Mouse (Mus musculus) adrenal gland, adult 2 months (tissue): ENCODE results near the gene A930018P22Rik. TPM values are rescaled to one million over a fixed set of nuclear protein-coding genes. Genes with fewer than 3 reads are reported as not detected.
"Not testable (repeated sequence)": the region's sequence is repeated elsewhere in the genome, so short reads cannot be mapped to it uniquely, and the experiment has no call there.

ENCODE experiments used
- DNase-seq: peaks from one replicate; pipeline ENCODE4 v3.0.0; 2021
- long read RNA-seq: library from polyadenylated mRNA; stranded (forward); transcript quantifications from one replicate; pipeline ENCODE4 v2.0.0, GENCODE M21; 2021
- polyA plus RNA-seq: library from polyadenylated mRNA; depleted of rRNA; stranded (reverse); fragments of >200 nt; gene quantifications from 2 replicates; pipeline ENCODE4 v1.2.3, GENCODE M21; 2012; rRNA removed
- total RNA-seq, 2 experiments: library from RNA; stranded (reverse); gene quantifications; 2 replicates each; pipeline ENCODE4 v1.2.3; 2021

A930018P22Rik gene
- total RNA-seq (1 to 10 TPM in 1 of 2 experiments, under 1 TPM in 1; 0.73 to 1.6 TPM), polyA plus RNA-seq (1.8 and 3.3 TPM in 2 replicates)
- long read RNA-seq, partial matches to known transcripts: 0 of 1 reads
- long read RNA-seq, other reads (novel, unspliced or antisense): 0 of 1 reads

DNA sequence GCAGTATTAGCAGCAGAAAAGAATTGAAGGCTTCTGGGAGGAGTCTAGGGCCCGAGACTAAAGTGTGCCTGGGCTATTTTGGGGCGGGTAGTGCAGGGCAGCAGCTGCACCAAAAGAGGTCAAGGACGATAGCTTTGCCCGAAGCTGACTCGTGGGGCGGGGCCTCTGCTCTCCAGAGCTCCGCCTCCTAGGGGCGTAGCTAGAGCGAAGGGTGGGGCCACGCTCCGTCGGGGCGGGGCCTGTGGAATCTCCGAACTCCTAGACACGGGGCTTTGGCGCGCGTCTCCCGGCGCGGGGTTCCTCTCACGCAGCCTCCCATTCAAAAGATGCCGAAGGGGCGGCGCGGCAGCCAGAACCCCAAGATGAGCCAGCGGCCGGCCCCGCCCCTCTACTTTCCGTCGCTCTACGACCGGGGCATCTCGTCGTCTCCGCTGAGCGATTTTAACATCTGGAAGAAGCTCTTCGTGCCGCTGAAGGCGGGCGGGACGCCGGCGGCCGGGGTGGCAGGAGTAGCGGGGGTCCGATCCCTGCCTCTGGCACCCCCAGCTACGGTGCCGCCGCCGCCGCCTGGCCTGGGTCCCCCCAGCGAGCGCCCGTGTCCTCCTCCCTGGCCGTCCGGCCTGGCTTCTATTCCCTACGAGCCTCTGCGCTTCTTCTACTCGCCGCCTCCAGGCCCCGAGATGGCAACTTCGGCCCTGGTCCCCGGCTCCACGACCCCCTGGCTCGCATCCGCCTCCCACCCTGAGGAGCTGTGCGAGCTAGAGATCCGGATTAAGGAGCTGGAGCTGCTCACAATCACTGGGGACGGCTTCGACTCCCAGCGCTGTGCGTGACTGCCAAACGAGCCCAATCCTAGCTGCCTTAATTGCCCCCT lies at the start of gene A930018P22Rik:
TSS of gene A930018P22Rik (plus strand) at position 265 of the 874 bp plus-strand sequence.
- DNase-seq: peak; percentile 98

DNA sequence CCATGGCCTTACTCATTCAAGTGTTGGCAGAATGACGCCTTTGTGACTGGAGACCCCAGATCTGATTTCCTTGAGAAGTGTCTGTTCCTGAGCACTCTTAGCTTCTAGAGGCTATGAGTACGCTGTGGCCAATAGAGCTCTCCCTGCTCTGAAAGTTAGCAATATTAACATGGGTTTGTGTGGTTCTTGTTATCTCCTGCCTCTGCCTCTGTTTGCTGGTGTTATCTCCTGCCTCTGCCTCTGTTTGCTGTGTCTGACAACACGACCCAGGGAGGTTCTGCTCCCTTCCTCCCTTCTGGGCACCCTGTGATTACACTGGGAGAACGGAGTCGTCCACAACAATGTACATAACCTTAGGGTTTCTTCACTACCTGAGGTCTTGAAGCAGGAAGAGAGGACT lies 44.3 kb upstream of the A930018P22Rik start:
- not testable (repeated sequence) for DNase-seq

DNA sequence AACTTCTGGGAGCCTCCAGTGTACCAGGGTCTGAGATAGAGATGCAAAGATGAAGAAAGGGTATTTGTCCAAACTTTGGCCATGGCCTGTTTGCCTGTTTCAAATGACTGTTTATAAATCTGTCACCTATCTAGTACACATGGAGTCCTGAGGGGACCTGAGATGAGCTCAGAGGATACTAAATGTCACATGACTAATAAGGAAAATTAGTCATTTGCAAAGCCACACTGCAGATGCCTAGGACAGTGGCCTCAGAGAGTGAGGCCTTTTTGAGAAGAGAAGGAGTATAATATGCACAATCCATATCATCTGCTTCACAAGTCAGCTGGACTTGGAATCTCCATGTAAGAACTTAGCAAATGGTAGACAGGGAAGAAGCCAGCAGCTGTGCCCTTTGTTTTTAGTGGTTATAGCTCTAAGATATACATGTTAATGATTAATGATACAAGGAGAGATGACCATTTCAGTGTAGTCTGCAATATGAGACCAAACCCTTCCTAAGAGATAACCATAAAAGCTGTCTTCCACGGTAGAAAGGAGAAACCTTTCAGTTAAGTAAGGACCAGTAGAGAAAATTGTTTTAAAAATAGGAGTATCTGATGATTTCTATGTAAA lies 41.0 kb upstream of the A930018P22Rik start:
- not testable (repeated sequence) for DNase-seq

DNA sequence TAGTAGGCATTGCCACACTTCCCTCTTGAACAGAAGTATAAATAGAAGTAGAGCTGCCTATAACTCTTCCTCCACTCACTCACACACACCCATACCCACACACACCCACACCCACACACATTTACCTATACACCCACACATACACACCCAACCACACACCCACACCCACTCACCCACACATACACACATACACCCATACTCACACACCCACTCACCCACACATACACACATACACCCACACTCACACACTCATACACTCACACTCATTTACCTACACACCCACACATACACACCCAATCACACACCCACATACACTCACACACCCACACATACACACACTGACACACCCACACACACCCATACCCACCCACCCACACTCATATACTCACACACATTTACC lies 40.1 kb upstream of the A930018P22Rik start:
- DNase-seq: no peak

DNA sequence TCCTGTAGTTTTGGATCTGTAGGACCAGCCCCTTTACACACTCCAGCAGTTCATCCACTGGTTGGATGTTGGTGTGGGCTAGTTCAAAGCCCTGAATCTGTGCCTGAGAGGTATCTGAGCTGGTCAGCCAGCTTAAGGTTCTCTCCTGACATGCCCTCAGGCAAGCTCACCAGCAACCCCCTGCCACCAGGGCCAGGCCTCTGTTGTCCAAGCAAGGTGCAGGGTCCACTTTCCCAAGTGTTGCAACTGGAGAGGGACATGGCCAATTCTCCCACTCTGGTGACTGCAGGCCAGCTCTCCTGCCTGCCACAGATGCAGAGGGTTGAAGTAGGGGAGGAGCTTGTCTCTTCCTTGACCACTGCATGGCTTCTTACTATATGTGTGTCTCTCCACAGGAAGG lies 38.5 kb upstream of the A930018P22Rik start:
- not testable (repeated sequence) for DNase-seq

DNA sequence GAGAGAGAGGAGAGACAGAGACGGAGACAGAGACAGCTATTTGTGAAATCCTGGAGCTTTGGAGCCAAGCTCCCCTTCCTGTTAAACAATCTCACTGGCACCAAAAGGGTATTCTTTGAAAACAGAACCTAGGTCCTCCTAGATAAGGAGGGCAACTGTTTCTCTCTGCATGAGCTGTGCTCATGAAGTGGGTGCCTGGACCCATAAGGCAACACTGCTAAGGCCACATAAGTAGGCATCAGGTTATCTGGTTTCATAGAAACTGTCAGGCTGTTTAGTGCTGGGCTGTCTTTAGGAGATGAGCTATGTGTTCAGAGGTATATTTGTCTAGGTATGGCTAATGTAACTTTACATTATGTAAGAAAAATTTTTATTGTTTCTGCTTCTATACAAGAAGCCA lies 35.0 kb upstream of the A930018P22Rik start:
- DNase-seq: not testable (repeated sequence)

DNA sequence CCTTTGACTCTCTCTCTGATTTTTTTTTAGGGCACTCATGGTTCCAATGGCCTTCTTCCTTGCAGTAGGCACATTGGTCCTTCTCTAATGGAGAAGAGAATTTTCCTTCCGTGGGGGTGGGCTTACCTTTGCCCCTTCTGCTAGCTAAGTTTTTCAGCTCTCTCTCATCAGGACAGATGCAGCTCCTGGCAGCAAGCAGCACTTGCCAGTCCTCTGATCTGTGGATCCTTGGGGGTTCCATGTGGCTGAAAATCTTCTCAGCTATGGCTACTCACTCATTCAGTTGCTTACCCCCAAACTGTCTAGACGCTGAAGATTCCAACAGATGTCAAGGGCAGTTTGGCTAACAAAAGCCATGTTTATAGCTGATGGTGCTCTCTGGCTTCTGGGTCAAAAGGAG lies 29.3 kb upstream of the A930018P22Rik start:
- DNase-seq: no peak

DNA sequence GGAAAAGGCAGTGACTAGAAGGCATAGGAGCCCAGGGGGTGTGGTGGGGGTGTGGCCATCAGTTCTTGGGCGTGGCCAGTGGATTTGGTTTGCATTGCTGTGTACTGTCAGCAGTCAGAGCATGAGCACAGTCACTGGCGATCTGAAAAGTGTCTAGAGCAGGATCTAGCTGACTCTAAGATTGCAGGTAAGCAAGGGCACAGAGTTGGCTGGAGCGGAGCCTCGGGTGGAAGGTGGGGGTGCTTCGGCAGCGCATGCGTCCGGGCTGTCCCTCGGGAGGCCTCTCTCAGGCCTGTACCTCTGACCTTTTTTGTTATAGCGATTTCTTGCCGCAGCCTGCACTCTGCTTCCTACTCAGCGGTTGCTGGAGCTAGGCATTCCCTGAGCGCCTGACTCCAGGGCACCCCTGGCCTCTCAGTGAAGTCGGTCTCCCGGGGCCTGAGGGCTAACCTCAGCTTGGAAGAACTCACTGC lies 26.8 kb upstream of the A930018P22Rik start, which contains the start of gene Cd59a:
TSS of gene Cd59a (plus strand) at position 61 of the 473 bp plus-strand sequence.
- peak; percentile 95 for DNase-seq

DNA sequence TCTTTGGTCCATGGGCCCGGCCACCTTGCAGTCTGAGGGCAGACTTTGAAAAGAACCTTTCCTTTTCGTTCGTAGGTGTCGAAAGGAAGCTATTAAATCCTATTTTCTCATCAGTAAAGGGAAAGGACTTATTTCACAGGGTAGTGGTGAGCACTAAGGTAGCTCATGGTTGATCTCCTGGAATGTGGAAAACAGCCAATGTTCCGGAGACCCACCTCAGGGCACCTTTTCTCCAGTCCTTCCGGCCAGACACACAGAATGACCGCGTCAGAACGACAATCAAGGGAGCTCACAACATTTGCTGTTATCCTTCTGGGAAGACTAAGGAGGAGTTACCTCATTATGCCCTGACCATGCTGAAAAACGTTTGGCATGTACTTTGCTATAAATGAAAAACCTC lies 26.3 kb upstream of the A930018P22Rik start:
- no peak for DNase-seq

DNA sequence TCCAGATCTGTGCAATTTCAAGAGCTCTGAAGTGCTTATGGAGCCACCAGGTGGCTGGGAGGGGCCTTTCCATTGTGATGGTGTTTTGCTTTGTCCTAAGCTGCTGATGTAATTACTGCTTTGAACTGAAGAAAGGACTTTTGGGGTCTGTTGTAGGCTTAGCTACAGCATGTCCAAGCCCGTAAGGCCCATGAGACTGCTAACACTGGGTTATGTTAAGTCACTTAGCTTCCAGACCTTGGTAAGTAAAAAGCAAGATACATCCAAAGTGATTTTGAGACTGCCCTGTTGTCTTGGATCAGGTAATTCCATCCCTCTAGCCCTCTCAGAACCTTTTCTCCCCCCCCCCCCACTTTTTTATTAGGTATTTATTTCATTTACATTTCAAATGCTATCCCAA lies 25.8 kb upstream of the A930018P22Rik start:
- not testable (repeated sequence) for DNase-seq

DNA sequence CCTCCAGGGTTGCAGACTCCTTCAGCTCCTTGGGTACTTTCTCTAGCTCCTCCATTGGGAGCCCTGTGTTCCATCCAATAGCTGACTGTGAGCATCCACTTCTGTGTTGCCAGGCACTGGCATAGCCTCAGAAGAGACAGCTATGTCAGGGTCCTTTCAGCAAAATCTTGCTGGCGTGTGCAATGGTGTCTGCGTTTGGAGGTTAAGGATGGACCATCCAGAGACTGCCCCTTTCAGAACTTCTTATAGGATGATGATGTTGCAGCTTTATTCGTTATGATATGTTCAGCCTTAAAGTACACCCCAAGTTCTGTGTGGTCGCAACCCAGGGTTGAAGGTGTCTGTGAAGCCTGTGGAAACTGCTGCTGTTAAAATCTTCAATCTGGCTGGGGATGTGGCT lies 25.2 kb upstream of the A930018P22Rik start:
- not testable (repeated sequence) for DNase-seq

DNA sequence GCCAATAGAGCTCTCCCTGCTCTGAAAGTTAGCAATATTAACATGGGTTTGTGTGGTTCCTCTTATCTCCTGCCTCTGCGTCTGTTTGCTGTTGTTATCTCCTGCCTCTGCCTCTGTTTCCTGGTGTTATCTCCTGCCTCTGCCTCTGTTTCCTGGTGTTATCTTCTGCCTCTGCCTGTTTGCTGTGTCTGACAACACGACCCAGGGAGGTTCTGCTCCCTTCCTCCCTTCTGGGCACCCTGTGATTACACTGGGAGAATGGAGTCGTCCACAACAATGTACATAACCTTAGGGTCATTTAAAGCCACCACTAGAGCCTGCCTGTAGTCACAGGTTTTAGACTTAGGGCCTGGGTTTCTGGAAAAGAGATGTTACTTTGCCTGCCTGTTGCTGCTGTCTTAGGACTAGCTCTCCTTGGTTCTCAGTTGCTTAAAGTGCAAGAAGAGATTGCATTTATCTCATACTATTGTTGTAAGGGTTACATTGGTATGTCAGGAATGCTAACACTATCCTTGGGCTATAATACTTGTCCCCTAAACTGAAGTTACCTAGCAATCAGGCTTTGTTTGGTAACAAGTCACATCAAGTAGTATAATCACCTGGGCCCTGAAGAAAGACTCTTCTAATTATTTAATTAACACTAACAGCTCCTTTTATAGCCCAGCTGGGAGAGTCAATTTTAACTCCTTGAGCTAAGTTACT lies 23.9 kb upstream of the A930018P22Rik start:
- DNase-seq: no peak

DNA sequence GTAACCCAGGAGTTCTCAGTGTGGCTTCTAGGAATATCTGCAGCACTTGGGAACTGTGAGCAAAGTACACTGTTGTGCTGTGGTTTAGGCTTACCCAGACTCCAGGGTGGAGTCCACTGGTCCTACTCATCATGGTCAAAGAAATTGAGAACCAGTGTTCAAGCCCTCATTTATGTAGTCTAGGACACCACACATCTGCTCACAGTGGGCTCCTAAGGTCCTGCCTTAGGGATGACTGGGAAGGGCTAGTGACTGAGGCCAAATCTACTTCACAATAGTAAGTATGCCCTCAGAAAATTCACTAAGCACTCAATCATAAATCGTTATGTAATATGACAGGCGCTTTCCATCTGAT lies 23.4 kb upstream of the A930018P22Rik start:
- no peak for DNase-seq

DNA sequence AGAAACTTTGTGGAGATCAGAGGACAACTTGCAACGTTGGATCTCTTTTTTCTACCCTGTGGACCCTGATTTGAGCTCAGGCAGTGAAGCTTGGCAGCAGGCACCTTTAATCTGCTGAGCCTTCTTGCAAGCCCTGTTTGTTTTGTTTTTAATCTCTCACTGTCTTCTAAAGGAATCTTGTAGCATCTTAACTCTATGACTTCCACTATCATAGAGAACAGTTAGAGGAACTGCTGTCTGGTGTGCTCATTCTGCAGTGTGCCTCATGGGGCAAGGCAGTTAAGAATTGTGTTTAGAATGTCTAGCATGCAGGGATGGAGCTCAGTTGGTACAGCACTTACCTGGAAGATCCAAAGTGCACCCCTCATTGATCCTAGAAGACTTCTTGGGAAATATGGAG lies 22.6 kb upstream of the A930018P22Rik start:
- no peak for DNase-seq

DNA sequence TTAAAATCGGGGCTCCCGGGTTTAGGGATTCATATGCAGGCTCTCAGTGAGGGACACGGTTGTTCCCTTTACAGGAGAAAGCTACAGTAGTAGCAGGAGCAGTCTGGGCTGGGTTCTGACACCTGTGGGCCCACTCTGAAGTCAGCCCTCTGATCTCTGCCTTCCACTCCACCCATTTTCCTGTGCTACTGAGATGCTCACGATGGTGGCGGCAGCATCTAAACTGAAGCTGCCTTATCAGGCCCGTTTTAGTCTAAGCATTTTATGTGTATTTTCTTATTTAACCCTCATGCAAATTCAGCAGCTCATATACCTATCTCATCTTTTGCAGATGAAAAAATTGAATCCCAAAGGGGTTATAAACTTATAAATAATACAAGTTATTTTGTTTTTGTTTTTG lies 17.8 kb upstream of the A930018P22Rik start:
- no peak for DNase-seq

DNA sequence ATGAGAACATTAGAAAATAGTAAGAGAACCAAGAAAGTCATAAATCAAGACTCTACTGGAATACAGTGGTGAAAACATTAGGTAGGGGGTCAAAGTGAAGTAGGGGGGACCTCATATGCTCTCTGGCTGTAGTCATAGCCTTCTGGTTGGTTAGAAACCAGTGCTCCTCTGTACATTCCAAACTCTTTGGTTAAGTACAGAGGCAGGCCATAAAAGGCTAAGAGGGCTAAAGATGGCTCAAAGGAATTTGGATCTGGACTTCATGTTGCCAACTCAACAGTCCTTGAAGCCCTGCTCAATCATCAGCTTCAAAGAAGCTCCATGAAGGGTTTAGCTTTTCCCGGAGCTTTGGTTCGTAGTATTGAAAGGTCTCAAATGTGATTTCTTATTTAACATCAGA lies 13.5 kb upstream of the A930018P22Rik start:
- not testable (repeated sequence) for DNase-seq

DNA sequence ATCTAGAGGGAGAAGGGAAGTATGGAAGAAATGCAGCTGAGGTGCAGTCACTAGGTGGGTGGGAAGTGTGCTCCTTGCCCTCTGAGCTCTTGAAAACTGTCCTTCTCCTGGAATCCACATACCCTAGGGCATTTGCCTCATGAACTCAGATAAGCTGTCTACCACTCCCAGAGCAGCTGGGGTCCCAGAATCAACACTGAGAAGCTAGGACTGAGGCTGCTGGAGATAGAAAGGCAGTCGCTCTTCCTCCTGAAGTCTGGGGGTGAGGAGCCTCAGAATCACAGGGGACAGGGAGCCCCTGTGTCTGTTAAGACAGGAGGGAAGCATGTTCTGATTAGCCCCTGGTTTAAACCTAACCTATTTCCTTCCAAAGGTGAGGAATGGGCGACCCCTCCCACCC lies 13.0 kb upstream of the A930018P22Rik start:
- DNase-seq: no peak

DNA sequence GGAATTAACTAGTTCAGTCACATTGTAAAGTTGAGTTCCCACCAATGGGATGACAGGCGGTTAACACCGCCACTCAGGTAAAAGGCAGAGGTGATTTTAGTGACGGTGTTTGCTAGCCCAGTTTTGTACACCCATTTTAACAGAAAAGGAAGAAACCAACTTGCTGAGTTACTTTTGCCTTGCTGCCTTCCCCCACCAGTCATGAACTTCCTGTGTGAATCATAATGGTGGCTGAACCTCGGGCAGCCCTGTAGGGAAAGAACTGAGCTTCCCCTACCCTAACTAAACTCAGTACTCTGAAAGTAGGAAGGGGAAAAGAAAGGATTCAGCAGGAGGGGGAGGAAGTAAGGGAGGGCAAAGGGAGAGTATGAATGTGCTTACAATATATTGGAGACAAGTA lies 12.5 kb upstream of the A930018P22Rik start:
- DNase-seq: no peak

DNA sequence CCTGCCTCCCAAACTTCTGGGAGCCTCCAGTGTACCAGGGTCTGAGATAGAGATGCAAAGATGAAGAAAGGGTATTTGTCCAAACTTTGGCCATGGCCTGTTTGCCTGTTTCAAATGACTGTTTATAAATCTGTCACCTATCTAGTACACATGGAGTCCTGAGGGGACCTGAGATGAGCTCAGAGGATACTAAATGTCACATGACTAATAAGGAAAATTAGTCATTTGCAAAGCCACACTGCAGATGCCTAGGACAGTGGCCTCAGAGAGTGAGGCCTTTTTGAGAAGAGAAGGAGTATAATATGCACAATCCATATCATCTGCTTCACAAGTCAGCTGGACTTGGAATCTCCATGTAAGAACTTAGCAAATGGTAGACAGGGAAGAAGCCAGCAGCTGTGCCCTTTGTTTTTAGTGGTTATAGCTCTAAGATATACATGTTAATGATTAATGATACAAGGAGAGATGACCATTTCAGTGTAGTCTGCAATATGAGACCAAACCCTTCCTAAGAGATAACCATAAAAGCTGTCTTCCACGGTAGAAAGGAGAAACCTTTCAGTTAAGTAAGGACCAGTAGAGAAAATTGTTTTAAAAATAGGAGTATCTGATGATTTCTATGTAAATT lies 11.3 kb upstream of the A930018P22Rik start:
- not testable (repeated sequence) for DNase-seq

DNA sequence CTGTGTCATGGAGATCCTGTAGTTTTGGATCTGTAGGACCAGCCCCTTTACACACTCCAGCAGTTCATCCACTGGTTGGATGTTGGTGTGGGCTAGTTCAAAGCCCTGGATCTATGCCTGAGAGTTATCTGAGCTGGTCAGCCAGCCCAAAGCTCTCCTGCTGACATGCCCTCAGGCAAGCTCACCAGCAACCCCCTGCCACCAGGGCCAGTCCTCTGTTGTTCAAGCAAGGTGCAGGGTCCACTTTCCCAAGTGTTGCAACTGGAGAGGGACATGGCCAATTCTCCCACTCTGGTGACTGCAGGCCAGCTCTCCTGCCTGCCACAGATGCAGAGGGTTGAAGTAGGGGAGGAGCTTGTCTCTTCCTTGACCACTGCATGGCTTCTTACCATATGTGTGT lies 9.0 kb upstream of the A930018P22Rik start:
- not testable (repeated sequence) for DNase-seq

DNA sequence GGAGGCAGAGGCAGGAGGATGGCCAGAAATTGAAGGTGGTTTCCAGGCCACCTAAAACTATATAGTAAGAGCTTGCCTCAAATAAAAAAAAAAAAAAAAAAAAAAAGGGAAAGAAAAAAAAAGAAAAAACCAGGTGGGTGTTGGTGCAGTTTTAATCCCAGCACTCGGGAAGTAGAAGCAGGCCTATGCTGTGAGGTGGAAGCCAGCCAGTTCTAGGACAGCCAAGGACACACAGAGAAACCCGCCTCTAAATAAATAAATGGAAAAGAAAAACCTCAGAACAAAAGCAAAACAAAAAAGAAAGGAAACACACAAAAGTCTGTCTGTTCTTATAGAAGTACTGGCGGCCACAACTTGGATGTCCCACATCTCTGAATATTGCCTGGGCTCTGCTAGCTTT lies 7.7 kb upstream of the A930018P22Rik start:
- DNase-seq: peak; percentile 58

DNA sequence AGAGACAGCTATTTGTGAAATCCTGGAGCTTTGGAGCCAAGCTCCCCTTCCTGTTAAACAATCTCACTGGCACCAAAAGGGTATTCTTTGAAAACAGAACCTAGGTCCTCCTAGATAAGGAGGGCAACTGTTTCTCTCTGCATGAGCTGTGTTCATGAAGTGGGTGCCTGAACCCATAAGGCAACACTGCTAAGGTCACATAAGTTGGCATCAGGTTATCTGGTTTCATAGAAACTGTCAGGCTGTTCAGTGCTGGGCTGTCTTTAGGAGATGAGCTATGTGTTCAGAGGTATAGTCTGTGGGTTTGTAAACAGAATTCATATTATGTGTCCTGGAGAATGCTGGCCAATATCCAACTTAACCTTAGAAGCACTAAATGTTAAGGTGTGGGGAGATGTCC lies 5.4 kb upstream of the A930018P22Rik start:
- not testable (repeated sequence) for DNase-seq
